Comparison of ENCODE assay signal across 27 mouse cellular contexts in the genomic region with DNA sequence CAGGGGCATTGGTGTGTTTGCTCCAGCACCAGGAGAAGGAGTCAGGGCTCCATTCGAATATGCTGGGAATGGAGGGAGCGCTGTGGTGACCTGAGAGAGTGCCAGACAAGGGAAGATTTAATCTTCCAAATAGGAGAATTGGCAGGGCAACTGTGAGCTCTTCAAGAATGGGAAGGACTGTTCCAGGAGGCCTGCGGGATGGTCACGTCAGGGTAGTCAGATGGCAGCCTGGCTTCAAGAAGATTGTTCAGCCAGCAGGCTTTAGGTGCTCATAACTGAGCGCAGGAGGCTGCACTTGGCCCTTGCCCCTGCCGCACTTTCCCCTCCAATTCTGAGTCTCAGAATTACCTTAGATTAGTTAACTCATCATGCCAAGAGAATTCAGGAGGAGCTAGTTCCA. TPM values are rescaled to one million over a fixed set of nuclear protein-coding genes. Genes with fewer than 3 reads are reported as not detected.
DNase-seq lines count a peak whose midpoint lies in the region; ATAC-seq lines count a peak whose summit lies in the region.
"Had no signal": no experiment of that assay in that cellular context is flagged by ENCODE, and none has a peak within 500 bp of the region (broad histone marks: within the 10 kb centered on the region; RNA-seq: fewer than 3 reads in every experiment).

No protein-coding gene starts in this region.

- H3K4me3 ChIP-seq in forebrain, embryonic 11.5 days (ENCODE audit: low read depth, low read length): no peak overlapping the region
- H3K4me3 ChIP-seq: forebrain, embryonic 10.5 days; heart, embryonic 12.5 days; heart, embryonic 15.5 days; hindbrain, embryonic 10.5 days; hindbrain, embryonic 13.5 days; intestine, embryonic 15.5 days had no signal

- H3K9ac ChIP-seq in forebrain, embryonic 11.5 days (ENCODE audit: low read length): no peak overlapping the region
- H3K9ac ChIP-seq: forebrain, postnatal 0 days; heart, embryonic 12.5 days; heart, embryonic 15.5 days; hindbrain, embryonic 13.5 days; intestine, embryonic 15.5 days had no signal

- H3K36me3 ChIP-seq in forebrain, embryonic 11.5 days (ENCODE audit: control insufficient read depth, insufficient read depth, low read length): no peaks in the 10 kb centered on the region
- H3K36me3 ChIP-seq: forebrain, embryonic 10.5 days; G1E; heart, embryonic 12.5 days; heart, embryonic 15.5 days; hindbrain, embryonic 10.5 days; hindbrain, embryonic 13.5 days; intestine, embryonic 15.5 days had no signal

- H3K27ac ChIP-seq in forebrain, embryonic 11.5 days (ENCODE audit: low read depth, low read length): no peak overlapping the region
- H3K27ac ChIP-seq: forebrain, embryonic 10.5 days; heart, embryonic 15.5 days; hindbrain, embryonic 10.5 days; hindbrain, embryonic 13.5 days; intestine, embryonic 15.5 days had no signal

- H3K4me1 ChIP-seq in forebrain, embryonic 11.5 days (replicated peaks; ENCODE audit: control insufficient read depth, insufficient read depth, low read length): no peaks in the 10 kb centered on the region
- H3K4me1 ChIP-seq: forebrain, embryonic 10.5 days; heart, embryonic 15.5 days; hindbrain, embryonic 10.5 days; hindbrain, embryonic 13.5 days; intestine, embryonic 15.5 days had no signal

- DNase-seq in cerebellum, adult 18-20 months: peak; percentile 33 to 46
- no peak for DNase-seq in cerebellum, adult 11 months
- peak; percentile 44 for DNase-seq in MN1 (ENCODE audit: low spot score)
- peak; percentile 66 for DNase-seq in cerebellum, adult 9-11 months
- DNase-seq in cerebellum, postnatal 25 days: peak; percentile 41 to 55
- DNase-seq in forebrain, embryonic 11.5 days (ENCODE audit: low spot score): no peak
- DNase-seq in right cerebral cortex, postnatal 36 days (ENCODE audit: low spot score in 2 of 2): no peak
- DNase-seq: adrenal gland, adult 2 months; adrenal gland, postnatal 14 days; B cell, adult 2 months; forebrain, postnatal 0 days; gastrocnemius, postnatal 25 days; heart, adult 18-20 months; heart, postnatal 10 days; heart, postnatal 36 days; kidney, adult 11 months; kidney, adult 8-10 months had no signal

- 82% methylated on average over 6 of the region's 6 CpGs for WGBS in forebrain, embryonic 11.5 days

- ATAC-seq in forebrain, embryonic 11.5 days (replicated peaks; ENCODE audit: low FRiP score): no peak
- ATAC-seq: forebrain, embryonic 14.5 days; forebrain, postnatal 0 days; hindbrain, embryonic 16.5 days; intestine, embryonic 15.5 days had no signal

- no peaks in the 10 kb centered on the region for H3K9me3 ChIP-seq in forebrain, embryonic 11.5 days (ENCODE audit: control insufficient read depth, low read length)
- H3K9me3 ChIP-seq: forebrain, embryonic 10.5 days; G1E; heart, embryonic 12.5 days; heart, embryonic 15.5 days; hindbrain, embryonic 10.5 days; hindbrain, embryonic 13.5 days; intestine, embryonic 15.5 days had no signal

- no peaks in the 10 kb centered on the region for H3K27me3 ChIP-seq in forebrain, embryonic 11.5 days (ENCODE audit: control insufficient read depth, insufficient read depth, low read length)
- H3K27me3 ChIP-seq: CH12.LX; hindbrain, embryonic 13.5 days; intestine, embryonic 15.5 days had no signal

- H3K4me2 ChIP-seq in forebrain, embryonic 11.5 days (ENCODE audit: low read depth, low read length, severe bottlenecking): no peak overlapping the region
- H3K4me2 ChIP-seq: heart, embryonic 12.5 days; heart, embryonic 15.5 days; hindbrain, embryonic 13.5 days; intestine, embryonic 15.5 days had no signal

RNA-seq across cellular contexts. Expression of a gene that starts 36.2 kb away (rescaled TPM):
- polyA plus RNA-seq in forebrain, embryonic 11.5 days (2014; fragmentation: Nextera tagmentation; extraction: Ambion mirVana): 3.0 and 3.5 TPM in 2 replicates
- polyA plus RNA-seq: adrenal gland, adult 2 months; G1E had no signal

Comparison
In these comparisons a context has a peak if more than half of its experiments do, and no peak if none do; other contexts are left out.
1. DNase-seq: peak in cerebellum, adult 18-20 months (2 of 2), MN1 (single experiment), cerebellum, adult 9-11 months (single experiment) and cerebellum, postnatal 25 days (2 of 2); none in cerebellum, adult 11 months (single experiment), forebrain, embryonic 11.5 days (single experiment) and right cerebral cortex, postnatal 36 days (0 of 2).